Mouse (Mus musculus) gastrocnemius, postnatal 14 days (tissue): ENCODE measurements at regions not wholly inside any gene's neighbourhood (a gene's known extent, or its start where the extent isn't known, plus 50 kb on each side); places are given as distances from the start of the nearest gene placed in this dataset.

Experiments used
- DNase-seq: peaks from one replicate; pipeline ENCODE4 v3.0.0; 2021; ENCODE audit warnings: mixed read lengths
- intact Hi-C: fragments of 180-260 bp; cut with DNase I; formaldehyde crosslinking; loops from one replicate; pipeline ENCODE4 v1.15.1; 2025; ENCODE audit warnings: low total_unique reads

DNA sequence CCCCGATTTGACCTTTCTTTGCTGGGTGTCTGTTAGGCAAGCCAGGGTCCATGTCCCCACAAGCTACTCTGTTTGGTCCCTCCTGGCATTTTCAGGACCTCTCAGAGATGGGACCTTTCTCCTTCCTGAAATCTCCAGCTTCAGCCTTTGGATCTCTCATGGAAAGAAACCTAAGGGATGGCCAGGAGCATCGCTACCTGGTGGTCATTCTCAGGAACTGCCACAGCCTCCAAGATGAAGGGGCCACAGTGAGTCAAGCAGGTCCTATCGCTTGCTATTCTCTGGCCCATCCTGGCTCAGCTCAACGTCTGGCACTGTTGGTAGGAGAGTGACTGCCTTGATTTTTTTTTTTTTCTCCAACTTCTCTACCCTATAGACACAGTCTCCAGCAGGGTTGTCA lies 291.0 kb upstream of the Eef2kmt start:
- DNase-seq = no peak
- intact Hi-C loops = no loop called here

DNA sequence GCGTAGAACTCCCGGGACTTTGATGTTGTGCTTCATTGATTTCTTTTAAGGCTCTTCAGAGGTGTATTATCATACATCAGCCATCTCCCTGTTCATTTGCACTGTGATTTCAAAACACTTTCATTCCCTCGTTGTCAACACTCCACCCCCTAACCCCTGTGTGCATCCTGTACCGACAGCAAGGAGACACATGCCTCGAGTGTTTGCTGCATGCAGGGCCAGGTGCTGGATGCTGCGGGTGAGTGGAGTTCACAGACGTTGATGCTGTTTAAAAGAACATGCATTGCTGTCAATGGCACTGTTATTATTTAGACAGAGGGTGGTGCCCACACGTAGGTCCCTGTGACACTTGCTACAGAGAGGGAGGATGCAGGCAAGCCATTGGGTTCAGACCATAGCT lies 290.0 kb upstream of the Eef2kmt start:
- no peak for DNase-seq
- intact Hi-C loops = no loop called here

- intact Hi-C loops = no loop called here
- DNase-seq = no peak
These were observed 288.7 kb upstream of the Eef2kmt start for GRCm38 (mm10) chr16:5544436-5544835.

DNA sequence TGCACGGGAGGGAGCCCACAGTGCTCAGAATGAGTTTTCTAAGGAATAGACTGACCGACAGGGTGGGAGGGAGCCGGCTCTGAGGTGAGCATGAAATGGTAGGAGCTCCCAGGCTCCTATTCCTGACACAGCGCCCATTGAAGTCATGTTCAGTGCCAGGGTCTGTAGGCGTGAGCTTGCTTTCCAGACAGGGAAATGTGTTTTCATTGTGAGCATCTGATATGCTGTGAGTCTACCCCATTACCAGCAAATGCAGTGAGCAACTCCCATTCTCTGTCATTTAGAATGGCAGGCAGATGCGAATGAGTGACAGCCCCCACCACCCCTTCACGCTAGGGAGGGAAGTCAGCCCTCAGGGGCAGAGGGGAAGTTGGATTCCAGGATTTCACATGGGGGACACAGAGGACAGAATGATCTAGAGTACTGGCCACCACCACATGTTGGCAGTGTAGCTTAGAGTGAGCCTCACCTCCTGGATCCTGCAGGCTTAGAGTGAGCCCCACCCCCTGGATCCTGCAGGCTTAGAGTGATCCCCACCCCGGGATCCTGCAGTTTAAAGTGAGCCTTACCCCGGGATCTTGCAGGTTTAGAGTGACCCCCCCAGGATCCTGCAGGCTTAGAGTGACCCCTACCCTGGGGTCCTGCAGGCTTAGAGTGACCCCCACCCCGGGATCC lies 283.2 kb upstream of the Eef2kmt start:
- intact Hi-C loops = loop anchor here (10.0 kb wide), 1 partner anchor 64 kb away; no protein-coding TSS in a partner anchor
- DNase-seq = no peak

- DNase-seq = no peak
- intact Hi-C loops = loop anchor here (10.0 kb wide), 1 partner anchor 63 kb away; no protein-coding TSS in a partner anchor
These were observed 281.8 kb upstream of the Eef2kmt start for GRCm38 (mm10) chr16:5537286-5538204.

- DNase-seq = no peak
- intact Hi-C loops = loop anchor here (10.0 kb wide), 1 partner anchor 62 kb away; no protein-coding TSS in a partner anchor
These were observed 280.8 kb upstream of the Eef2kmt start for GRCm38 (mm10) chr16:5536515-5536972.

DNA sequence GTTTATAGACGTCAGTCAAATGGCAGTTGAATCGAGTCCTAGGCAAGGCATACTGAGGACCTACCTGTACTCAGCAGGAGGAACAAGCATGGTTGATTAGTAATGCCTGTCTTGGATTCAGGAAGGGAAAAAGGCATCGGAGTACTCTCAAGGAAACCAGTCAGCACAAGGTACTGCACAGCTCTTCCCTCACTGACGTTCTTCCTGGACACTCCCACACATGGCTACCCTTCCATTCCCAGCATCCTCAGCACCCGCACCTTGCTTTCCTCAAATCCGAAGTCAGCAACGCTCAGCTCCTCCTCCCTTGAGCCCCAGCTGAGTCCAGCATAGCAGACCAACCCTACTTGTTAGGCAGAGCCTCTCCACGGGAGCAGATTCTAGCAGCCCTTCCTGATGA lies 279.6 kb upstream of the Eef2kmt start:
- intact Hi-C loops = loop anchor here (10.0 kb wide), 1 partner anchor 61 kb away; no protein-coding TSS in a partner anchor
- no peak for DNase-seq

DNA sequence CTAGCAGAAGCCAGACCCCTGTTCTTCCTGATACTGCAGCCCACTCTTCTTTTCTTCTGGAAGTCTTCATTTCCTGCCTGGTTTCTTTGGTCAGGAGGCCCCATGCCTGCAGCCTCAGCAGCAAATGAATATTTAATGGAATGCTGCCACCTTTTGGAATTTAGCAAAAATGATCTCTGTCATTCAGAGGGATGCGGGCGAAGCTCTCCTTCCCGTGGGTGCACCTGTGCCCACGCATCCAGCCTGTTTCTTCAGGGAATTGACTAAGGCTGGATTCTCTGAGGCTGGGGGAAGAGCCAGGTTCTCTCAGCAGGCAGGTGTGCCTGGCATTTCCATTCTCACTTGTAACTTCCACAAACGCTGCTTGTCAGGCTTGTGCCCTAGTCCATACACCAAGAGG lies 279.1 kb upstream of the Eef2kmt start:
- no peak for DNase-seq
- intact Hi-C loops = loop anchor here (10.0 kb wide), 1 partner anchor 60 kb away; no protein-coding TSS in a partner anchor

DNA sequence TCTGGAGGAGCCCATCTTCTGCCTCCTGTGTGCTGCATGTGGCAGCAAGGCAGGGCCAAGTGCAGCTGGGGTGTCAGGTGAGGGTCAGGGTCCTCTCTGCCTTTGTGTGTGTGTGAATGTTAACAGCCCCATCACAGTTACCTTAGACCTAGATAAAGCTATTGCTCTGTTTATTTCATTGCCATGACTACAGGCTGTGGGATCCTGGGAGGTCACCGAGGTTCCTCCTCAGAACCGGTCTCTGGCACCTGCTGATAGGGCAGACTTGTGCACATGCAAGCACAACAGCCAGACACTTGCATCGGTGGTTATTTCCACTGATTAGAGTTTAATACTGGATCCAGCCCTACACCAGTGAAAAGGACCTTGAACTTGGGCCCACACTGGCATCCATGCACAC lies 278.6 kb upstream of the Eef2kmt start:
- intact Hi-C loops = loop anchor here (10.0 kb wide), 1 partner anchor 60 kb away; no protein-coding TSS in a partner anchor
- no peak for DNase-seq

DNA sequence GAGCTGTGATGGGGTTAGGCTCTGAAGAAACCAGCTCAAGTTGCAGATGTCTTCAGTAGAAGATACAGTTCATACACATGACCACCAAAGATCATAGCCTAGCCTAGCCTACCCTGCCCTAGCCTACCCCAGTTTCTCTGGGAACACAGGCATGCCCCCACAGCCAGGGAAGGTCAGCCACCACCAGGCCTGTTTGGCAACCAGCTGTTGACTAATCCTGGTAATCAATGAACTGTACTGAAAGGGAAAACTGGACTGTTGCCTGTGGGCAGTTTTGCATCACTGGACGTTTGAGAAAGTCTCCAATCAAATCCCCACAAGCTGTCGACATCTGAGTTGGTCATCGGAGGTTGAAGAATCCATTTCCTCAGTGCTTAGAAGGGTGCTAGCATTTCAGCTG lies 276.5 kb upstream of the Eef2kmt start:
- intact Hi-C loops = loop anchor here (10.0 kb wide), 1 partner anchor 57 kb away; no protein-coding TSS in a partner anchor
- no peak for DNase-seq

GRCm38 (mm10) chr16:5529823-5530222 lies 274.0 kb upstream of the Eef2kmt start:
- DNase-seq = no peak
- intact Hi-C loops = loop anchor here (10.0 kb wide), 1 partner anchor 55 kb away; no protein-coding TSS in a partner anchor

DNA sequence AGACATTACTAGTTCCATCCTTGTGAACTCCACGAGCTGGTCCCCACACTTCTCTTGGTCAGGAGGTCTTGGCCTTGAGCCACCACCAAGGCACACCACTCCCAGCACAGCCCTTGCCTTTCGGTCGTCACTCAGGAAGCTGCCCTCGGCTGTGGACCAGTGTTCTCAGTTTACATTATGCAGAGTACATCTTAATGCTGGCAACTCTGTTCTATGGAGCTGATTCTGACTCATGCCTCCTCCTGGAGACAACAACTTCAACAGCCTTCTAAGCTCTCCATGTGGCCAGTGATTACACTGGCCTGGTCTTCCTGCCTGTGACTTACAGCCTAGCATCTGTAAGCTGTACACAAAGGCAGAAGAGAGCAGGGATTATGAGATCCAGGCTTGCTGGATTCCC lies 272.2 kb upstream of the Eef2kmt start:
- no peak for DNase-seq
- intact Hi-C loops = no loop called here

GRCm38 (mm10) chr16:5524375-5524774 lies 268.6 kb upstream of the Eef2kmt start:
- no peak for DNase-seq
- intact Hi-C loops = no loop called here

GRCm38 (mm10) chr16:5523402-5524021 lies 267.7 kb upstream of the Eef2kmt start:
- no peak for DNase-seq

GRCm38 (mm10) chr16:5517746-5518145 lies 262.0 kb upstream of the Eef2kmt start:
- intact Hi-C loops = no loop called here
- DNase-seq = no peak

More at GRCm38 (mm10) chr16:5523402-5524021, 267.7 kb upstream of the Eef2kmt start:
- intact Hi-C loops = no loop called here

DNA sequence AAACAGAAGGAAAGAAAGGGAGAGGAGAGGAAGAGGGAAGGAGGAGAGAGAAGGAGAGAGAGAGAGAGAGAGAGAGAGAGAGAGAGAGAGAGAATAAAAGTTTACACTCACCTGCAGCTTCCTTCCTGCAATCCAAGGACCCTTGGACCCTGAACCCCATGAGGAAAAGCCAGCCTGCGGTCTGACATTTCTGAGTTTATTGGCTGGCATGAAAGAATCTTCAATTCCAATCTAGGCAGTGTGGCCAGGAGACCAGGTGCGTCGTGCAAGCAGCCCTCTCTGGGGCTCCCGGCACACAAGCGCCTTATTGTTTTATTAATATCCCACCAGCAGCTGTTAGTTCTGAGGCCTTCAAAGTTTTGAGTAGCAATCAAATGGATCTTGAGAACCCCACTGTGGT lies 260.1 kb upstream of the Eef2kmt start:
- no peak for DNase-seq
- intact Hi-C loops = no loop called here

- DNase-seq = no peak
- intact Hi-C loops = no loop called here
These were observed 251.5 kb upstream of the Eef2kmt start for GRCm38 (mm10) chr16:5507261-5507660.

DNA sequence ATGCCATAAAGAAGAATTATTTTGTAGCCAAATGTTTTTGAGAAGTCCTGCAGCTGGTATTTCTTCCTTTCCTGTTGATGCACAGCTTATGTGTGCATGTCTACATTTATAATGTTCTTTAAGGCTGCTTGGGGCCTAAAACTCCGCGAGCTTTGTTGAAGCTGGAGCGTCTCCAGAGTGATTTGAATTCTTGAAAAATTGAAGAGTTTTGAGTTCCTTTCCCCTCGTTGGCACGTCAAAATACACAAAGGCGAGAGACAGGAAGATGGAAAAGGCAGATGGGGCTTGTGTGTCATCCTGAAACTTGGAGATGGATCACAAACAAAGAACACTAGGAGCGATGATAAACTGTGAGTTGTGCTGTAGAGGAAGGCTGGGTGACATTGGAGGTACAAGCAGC lies 246.2 kb upstream of the Eef2kmt start:
- no peak for DNase-seq
- intact Hi-C loops = no loop called here

DNA sequence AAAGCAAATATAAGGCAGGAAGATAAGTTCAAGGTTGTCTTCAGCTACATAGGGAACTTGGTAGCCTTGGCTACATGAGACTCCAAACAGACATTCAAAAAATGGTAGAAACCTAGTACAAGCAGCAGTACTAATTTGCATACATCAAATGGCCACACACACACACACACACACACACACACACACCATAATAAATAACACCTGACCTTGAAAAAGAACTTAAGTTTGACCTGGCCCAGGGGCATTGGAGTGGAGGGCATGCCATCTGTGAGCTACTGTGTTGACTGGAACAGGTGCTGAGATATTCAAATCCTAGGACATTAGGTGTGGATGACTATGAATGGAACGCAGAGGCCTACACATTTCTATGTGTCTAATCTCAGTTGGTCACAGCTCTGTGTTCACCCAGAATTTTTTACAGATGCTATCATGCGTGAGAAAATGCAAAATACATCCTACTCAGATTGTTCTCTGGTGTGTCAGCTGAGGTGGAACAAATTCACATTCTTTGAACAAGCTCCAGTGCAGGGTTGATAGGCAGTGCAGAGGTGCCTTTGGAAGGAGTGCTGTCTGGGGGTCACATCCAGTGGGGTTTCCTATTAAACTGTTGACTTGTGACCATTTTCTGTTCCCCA lies 240.4 kb upstream of the Eef2kmt start:
- intact Hi-C loops = no loop called here
- no peak for DNase-seq
